Mouse (Mus musculus): ENCODE measurements at regions not wholly inside any gene's neighbourhood (a gene's known extent, or its start where the extent isn't known, plus 50 kb on each side); places are given as distances from the start of the nearest gene placed in this dataset.

DNA sequence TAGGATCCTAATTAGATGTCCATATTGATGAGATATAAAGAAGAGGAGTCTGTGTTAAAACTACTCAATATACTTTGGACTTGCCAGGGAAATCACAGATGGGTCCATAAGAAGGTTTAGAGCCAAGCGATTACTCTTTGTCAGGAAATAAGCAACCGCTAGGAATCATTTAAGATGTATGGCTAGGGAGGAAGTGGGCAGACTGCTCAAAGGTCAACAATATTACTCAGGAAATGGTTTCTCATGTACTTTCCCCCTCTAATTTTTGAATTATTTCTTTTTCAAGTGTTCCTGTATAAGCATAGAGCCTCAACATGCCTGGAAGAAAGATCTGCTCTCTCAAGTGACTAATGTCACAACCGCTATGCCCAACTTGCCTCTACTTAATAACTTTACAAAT is 217.3 kb upstream of the Gm11114 start:
- ATAC-seq (replicated peaks in 1 of 2; ENCODE audit: insufficient read depth in 1 of 2, low FRiP score in 2 of 2, low TSS enrichment in 1 of 2, low read depth in 1 of 2, poor library complexity in 2 of 2, severe bottlenecking in 2 of 2): peak in 1 of 2 experiments; percentile 27; a peak in 1 of 4 replicates

DNA sequence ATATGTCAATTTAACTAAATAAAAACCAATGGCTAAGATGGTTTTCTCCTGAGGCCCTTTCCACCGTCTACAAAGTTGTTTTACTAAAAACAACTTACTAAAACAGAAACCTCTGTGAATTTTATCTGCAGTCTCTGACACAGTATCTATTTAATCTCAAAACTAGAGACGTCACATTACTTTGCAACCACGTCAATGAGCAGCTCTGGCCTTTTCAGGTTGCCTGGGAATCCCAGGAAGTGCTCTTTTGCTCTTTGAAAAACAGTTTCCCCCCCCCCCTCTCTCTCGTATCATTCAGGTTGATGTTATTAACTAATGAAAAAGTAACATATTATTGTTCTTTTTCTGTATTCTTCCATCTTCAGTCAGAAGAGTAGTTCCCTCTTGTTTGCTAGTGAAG is 216.1 kb upstream of the Gm11114 start:
- ATAC-seq (replicated peaks in 1 of 2; ENCODE audit: insufficient read depth in 1 of 2, low FRiP score in 2 of 2, low TSS enrichment in 1 of 2, low read depth in 1 of 2, poor library complexity in 2 of 2, severe bottlenecking in 2 of 2): no peak

DNA sequence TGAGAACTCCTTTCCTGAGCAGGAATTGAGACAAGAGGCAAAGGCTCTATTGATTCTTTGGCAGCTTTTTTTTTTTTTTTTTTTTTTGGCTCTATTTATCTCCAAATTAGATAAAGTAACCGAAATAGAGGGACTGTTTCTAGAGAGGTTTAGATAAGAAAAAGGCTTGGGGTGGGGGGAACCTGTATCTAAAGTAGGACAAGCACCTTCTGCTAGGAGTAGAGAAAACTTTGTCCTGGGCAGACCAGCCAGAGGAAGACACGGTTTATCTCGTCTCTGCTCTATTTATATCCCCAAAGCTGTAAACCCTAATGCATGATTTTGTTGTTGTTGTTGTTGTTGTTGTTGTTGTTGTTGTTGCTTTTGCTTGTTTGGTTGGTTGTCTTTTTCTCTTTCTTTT is 199.6 kb upstream of the Gm11114 start:
- ATAC-seq (replicated peaks in 1 of 2; ENCODE audit: insufficient read depth in 1 of 2, low FRiP score in 2 of 2, low TSS enrichment in 1 of 2, low read depth in 1 of 2, poor library complexity in 2 of 2, severe bottlenecking in 2 of 2): no peak

DNA sequence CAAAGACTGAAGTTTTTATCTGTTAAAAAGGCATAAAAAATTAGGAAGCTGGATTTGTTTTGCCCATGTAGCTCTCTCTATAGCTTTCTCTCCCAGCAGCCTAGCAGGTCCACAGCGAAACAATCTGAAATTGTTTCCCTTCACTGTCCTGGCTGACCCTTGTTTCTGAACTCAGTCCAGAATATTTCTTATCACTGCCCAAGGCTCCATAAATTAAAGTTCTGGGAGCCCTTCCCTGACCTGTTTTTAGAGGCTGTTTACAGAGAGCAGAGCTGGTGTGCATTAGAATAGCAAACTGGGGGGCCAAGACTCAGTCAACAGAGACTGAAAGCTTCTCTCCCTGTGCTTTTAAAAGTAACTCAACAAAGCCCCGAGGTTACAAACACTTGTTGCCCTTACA is 198.3 kb upstream of the Gm11114 start:
- ATAC-seq (replicated peaks in 1 of 2; ENCODE audit: insufficient read depth in 1 of 2, low FRiP score in 2 of 2, low TSS enrichment in 1 of 2, low read depth in 1 of 2, poor library complexity in 2 of 2, severe bottlenecking in 2 of 2): no peak

DNA sequence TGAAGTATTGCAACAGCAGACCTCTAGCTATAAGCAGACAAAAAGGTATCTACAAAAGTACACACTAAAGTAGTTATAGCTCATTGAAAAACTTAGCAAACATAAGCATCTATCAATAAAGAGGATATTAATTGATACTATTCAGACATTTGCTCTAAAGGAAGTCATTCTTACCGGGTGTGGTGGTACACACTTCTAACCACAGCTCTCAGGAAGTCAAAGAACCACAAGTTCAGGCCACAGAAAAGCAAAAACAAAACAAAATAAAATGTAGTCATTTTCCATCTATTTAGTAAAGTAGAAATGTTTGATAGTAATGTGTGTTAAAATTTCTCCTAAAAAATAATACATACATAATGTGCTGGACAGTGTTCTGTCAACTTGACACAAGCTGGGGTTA is 192.5 kb upstream of the Gm11114 start:
- ATAC-seq (replicated peaks in 1 of 2; ENCODE audit: insufficient read depth in 1 of 2, low FRiP score in 2 of 2, low TSS enrichment in 1 of 2, low read depth in 1 of 2, poor library complexity in 2 of 2, severe bottlenecking in 2 of 2): peak; percentile 88 to 90

DNA sequence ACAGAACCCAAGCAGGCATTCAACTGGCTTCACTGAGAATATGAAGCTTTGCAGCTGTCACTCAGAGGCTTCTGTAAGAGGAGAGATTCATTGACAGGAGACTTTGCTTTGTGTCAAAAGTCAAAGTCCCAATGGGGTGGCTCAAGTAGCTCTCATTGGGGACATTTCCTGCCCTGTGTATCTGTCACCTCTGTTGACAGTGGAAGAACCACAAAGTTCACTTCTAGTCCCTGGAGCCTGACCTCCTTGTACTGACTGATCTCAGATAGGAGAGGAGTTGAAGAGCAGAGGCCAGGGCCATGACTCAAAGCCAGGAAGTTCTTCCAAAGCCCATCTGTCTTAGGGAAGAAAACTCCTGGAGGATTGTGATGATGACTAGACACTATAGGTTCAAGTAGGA is 191.5 kb upstream of the Gm11114 start:
- ATAC-seq (replicated peaks in 1 of 2; ENCODE audit: insufficient read depth in 1 of 2, low FRiP score in 2 of 2, low TSS enrichment in 1 of 2, low read depth in 1 of 2, poor library complexity in 2 of 2, severe bottlenecking in 2 of 2): 0 out of 4 replicates have a peak, but pooled peaks of 1 of the 2 experiments have one; percentile 11

DNA sequence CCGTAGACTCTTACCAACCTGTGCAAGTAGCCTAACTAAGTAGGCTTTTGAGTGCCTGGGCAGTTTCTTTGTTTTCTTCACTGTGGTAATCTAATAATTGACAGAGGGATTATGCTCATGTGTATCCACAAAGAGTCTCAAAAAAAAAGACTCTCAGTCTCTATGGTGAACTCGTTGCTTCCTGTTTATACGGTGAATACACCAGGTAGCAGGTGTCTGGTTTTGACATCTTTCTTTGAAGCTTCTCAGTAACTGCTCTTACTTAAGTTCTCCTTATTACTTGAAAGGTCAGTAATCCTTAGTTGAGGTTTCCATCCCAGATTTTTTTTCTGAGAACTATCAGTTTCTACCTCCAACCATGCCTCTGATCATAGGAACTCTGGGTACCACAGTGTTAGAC is 188.9 kb upstream of the Gm11114 start:
- no peak for ATAC-seq (replicated peaks in 1 of 2; ENCODE audit: insufficient read depth in 1 of 2, low FRiP score in 2 of 2, low TSS enrichment in 1 of 2, low read depth in 1 of 2, poor library complexity in 2 of 2, severe bottlenecking in 2 of 2)

DNA sequence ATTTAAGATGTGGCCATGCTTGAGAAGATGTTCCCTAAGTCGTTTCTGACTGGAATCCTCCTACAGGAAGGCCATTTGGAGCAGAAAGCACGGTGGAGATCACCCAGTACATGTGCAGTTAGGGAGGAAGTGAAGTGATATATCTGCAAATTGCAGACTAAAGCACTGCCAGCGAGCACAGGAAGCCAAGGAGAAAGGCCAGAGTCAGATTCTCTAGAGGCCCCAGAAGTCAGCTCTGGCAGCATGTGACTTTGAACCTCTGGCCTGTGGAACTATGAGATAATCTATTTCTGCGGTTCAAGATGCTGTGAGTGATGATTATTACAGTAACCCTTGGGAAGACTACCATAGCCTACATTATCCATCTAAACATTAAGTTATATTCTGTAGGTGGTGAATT is 186.8 kb upstream of the Gm11114 start:
- ATAC-seq (replicated peaks in 1 of 2; ENCODE audit: insufficient read depth in 1 of 2, low FRiP score in 2 of 2, low TSS enrichment in 1 of 2, low read depth in 1 of 2, poor library complexity in 2 of 2, severe bottlenecking in 2 of 2): peak; percentile 51 to 69; a peak in 3 of 4 replicates

DNA sequence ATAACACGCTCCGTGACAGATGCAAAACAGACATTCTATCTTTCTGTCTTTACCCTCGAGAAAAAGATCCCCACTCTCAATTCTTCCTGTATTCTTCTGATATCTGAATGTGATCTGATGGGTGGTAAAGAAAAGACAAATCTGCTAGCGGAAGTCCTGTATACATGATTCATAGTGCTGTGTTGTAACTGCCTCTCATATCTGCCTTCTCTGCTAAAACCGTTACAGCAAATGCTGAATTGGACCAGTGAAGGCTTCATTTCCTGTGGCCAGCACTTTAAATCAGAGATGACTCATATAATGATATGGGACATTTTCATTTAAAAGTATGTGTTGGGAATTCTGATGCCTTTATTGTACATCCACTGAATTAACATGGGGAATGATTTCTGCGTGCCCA is 186.0 kb upstream of the Gm11114 start:
- ATAC-seq (replicated peaks in 1 of 2; ENCODE audit: insufficient read depth in 1 of 2, low FRiP score in 2 of 2, low TSS enrichment in 1 of 2, low read depth in 1 of 2, poor library complexity in 2 of 2, severe bottlenecking in 2 of 2): no peak

DNA sequence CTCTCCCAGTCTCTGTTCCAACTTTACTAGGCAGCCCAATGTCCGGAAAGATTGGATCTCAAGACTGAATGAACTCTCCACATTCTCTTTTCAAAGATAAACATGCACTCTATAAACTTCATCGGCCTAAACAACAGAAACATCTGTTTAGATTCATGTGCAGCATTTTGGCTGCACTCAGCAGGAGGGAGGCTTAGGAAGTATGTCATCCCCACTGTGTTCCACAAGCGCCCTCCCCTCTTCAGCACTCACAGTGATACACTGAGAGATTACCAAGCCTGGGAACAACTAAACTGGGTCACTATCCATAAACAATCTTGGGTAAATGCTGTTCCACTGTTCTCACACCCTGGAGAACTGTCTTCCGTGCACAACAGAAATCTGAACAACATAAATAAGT is 185.5 kb upstream of the Gm11114 start:
- no peak for ATAC-seq (replicated peaks in 1 of 2; ENCODE audit: insufficient read depth in 1 of 2, low FRiP score in 2 of 2, low TSS enrichment in 1 of 2, low read depth in 1 of 2, poor library complexity in 2 of 2, severe bottlenecking in 2 of 2)

DNA sequence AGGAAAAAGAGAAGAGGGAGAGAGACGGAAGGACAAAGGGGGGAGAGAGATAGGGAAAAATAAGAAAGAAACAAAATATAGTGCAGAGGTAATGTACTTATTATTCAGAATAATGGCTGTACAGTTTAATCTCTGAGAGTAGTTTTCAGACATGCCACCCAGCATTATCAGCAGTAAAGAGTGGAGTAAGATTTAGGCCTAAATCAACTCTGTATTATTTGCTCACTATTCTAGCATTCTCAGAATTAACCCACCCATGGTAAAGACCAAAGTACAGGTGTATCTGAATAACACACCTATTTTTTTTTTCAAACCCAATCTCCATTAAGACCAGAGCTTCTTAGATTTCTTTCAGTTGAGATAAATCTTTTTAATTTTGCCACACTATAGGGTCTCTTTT is 177.7 kb upstream of the Gm11114 start:
- no peak for ATAC-seq (replicated peaks in 1 of 2; ENCODE audit: insufficient read depth in 1 of 2, low FRiP score in 2 of 2, low TSS enrichment in 1 of 2, low read depth in 1 of 2, poor library complexity in 2 of 2, severe bottlenecking in 2 of 2)

DNA sequence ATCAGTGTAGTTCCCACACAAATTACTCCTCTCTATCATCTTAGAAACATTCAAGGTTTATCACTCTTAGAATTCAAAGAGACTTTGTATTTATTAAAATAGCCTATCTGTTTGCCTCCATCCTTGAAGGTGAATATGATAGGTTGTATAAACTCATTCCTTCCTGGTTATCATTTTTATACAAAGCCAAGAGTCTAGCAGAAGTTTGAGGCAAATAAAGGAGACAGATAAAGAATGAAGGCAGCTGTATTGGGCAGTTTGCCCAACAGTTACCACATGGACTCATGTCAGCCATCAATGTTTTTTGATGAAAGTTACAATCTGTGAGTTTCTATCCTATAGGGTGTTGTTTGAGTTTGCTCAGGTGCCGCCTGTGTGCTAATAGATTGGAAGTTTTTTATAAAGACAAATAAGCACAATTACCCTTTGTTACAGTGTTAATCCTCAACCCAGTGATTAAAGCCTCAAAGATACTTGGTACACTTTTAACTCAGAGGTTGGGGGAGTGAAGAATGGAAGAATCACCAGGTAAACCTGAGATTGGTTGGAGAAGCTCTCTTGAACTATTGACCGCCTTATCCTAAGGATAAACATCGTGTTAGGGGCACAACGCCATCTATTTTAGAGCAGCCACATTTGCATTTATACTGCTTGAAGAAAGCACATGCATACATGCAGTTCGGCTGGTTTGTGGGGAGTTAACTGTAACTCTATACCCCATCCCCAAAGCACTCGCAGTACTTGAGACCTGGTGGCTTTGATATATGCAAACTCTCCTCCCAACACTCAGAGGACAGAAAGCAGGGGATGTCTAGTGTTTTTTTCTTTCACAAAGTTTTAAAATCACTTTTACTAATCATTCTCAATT is 175.6 kb upstream of the Gm11114 start:
- no peak for ATAC-seq (replicated peaks in 1 of 2; ENCODE audit: insufficient read depth in 1 of 2, low FRiP score in 2 of 2, low TSS enrichment in 1 of 2, low read depth in 1 of 2, poor library complexity in 2 of 2, severe bottlenecking in 2 of 2)

DNA sequence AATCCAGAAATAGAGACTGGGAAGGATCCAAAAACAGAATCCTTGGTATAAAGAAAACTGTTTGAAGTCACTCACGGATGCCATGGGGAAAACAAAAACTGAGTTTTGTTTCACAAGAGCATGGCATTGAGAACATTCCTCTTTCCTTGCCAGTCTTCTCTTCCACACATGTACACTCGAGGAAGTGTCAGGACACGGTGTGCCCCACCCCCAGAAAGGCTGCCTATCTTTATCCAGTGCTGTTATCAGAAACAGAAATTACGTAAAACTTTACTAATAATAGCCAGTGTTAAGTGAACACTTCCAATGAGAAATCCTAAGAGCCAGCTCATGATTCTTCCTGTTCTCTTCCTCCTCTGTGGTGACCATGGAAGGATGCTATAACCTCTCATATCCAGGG is 172.7 kb upstream of the Gm11114 start:
- ATAC-seq (replicated peaks in 1 of 2; ENCODE audit: insufficient read depth in 1 of 2, low FRiP score in 2 of 2, low TSS enrichment in 1 of 2, low read depth in 1 of 2, poor library complexity in 2 of 2, severe bottlenecking in 2 of 2): no peak

DNA sequence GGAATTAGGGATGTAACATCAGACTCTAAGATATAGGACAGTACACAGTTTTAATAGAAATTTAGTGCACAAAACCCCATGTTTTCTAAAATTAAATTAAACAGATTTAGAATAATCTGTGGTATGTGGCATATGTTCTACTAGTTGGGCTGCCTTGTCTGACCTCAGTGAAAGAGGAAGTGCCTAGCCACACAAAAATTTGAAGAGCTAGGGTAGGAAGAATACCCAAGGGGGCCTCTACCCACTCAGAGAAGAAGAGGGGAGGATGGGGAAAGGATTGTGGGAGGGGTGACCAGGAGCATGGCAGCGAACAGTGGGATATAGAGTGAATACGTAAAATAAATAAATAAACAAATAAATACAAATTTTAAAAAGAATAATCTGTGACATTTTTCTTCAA is 168.2 kb upstream of the Gm11114 start:
- no peak for ATAC-seq (replicated peaks in 1 of 2; ENCODE audit: insufficient read depth in 1 of 2, low FRiP score in 2 of 2, low TSS enrichment in 1 of 2, low read depth in 1 of 2, poor library complexity in 2 of 2, severe bottlenecking in 2 of 2)

DNA sequence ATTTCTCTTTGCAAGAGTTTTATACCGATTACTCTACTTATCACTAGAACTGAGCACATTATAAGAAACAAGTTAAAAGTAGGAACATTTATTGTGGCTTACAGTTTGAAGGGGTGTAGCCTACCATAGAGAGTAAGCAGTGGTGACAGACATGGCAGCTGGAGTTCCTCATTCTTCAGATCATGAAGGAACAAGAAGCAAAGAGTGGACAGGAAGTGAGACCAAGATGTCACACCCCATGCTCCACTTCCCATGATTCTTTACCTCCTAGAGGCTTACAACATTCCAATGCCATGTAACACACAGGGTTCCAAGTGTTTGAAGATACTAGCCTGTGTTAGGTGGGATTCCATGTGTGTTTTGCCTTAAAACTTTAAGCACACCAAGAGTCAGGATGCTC is 146.9 kb upstream of the Gm11114 start:
- no peak for ATAC-seq (replicated peaks in 1 of 2; ENCODE audit: insufficient read depth in 1 of 2, low FRiP score in 2 of 2, low TSS enrichment in 1 of 2, low read depth in 1 of 2, poor library complexity in 2 of 2, severe bottlenecking in 2 of 2)

DNA sequence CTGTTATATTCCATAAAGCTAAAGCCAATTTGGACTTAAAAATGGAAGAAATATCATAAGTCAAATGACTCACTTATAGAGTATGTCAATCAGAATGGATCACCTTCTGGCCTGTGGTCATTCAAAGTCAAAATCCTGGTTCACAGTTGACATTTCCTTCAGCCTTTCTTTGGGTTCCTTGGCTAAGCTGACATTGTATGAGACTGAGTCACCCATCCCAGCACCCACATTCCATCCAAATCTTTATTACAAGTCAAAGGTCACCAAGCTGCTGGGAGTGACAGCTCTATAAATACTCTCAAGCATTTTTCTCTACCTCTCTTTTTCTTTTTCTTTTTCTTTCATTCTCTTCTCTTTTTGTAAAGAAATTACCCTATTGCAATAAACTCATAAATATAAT is 145.3 kb upstream of the Gm11114 start:
- no peak for ATAC-seq (replicated peaks in 1 of 2; ENCODE audit: insufficient read depth in 1 of 2, low FRiP score in 2 of 2, low TSS enrichment in 1 of 2, low read depth in 1 of 2, poor library complexity in 2 of 2, severe bottlenecking in 2 of 2)

DNA sequence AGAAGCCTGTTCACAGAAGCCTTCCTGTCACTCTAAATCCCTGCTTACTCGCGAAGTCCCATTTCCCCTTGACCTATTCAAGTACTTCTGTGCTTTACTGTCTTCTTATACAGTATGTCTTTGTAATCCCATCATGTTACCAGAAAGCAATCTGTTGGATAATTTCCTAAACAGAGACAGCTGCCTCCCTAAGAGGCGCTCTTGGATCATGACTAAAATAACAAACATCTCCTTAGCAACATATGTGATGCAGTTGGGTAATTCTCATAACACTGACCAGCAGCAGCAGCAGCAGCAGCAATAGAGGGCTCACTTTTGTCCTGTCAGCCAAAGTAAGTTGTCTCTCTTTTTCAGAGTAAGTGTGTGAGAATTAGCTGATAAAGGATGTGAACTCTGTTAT is 138.1 kb upstream of the Gm11114 start:
- no peak for ATAC-seq (replicated peaks in 1 of 2; ENCODE audit: insufficient read depth in 1 of 2, low FRiP score in 2 of 2, low TSS enrichment in 1 of 2, low read depth in 1 of 2, poor library complexity in 2 of 2, severe bottlenecking in 2 of 2)

DNA sequence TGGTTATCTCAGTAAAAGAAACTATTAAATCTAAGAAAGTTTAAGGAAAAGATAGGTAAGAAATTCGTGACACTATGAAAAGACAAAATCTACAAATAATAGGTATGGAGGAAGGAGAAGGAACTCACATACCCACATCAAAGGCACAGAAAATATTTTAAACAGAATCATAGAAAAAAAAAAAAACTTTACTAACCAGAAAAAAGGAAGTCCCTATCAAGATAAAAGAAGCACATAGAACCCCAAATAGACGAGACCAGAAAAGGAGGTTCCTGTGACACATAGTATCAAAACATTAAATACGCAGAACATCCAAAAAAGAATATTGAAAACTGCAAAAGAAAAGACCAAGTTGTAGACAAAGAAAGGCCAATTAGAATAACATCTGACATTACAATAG is 111.4 kb upstream of the Gm11114 start:
- no peak for ATAC-seq (replicated peaks in 1 of 2; ENCODE audit: insufficient read depth in 1 of 2, low FRiP score in 2 of 2, low TSS enrichment in 1 of 2, low read depth in 1 of 2, poor library complexity in 2 of 2, severe bottlenecking in 2 of 2)

DNA sequence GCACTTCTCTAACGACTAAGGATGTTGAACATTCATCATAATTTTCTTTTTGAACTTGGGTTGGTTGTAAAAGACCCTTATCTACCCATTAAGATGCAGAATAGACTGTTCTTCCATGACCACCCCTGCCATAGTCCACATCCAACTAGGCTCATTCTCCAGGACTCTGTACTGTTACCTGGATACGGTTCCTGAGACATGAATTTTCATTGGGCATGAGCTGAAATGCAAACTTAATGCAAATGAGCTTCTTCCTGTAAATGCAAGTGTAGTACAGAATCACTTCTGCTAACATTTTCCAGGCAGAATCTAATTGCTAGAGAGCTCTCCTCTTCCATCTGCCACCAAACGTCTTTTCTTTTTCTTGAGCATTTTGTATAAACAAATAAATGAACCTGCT is 87.7 kb upstream of the Gm11114 start:
- no peak for ATAC-seq (replicated peaks in 1 of 2; ENCODE audit: insufficient read depth in 1 of 2, low FRiP score in 2 of 2, low TSS enrichment in 1 of 2, low read depth in 1 of 2, poor library complexity in 2 of 2, severe bottlenecking in 2 of 2)

Measured in hematopoietic stem cell, adult 5-6 weeks (primary cell).